Mouse (Mus musculus) bone marrow macrophage, adult 2 months (primary cell): ENCODE measurements around the gene Cdyl2.

Experiments used
- CTCF ChIP-seq: IDR thresholded peaks from 2 replicates; pipeline ENCODE4 v1.5.1; 2012; ENCODE audit warnings: low read depth, mild to moderate bottlenecking, low read length, moderate library complexity
- POLR2A ChIP-seq: IDR thresholded peaks from 2 replicates; pipeline ENCODE4 v1.6.1; 2012; ENCODE audit warnings: mild to moderate bottlenecking, low read depth, low read length, borderline replicate concordance

DNA sequence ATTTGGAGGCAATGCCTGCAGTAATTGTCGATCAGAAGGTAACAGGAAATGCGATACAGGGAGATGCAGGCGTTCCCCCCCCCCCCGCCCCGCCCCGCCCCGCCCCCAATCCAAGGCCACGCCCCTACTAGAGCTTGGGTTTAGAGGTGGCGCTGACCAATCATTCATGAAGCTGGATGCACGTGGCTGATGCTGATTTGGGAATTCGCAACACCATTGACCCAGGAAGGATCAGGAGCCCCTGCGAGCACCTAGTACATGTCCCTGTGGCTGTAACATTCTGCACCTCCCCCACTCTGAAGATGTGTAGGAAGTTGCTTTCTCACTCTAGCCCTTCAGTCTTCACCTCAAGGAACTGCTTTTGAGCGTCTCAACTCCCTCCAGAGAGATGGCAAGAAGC is 126.6 kb downstream of the Cdyl2 start:
- TF ChIP-seq CTCF (no peak), POLR2A (no peak)
